Mouse (Mus musculus): ENCODE data around the gene Usp28.
"Not testable (repeated sequence)": the region's sequence is repeated elsewhere in the genome, so short reads cannot be mapped to it uniquely, and the experiment has no call there.

Gene Usp28

DNA sequence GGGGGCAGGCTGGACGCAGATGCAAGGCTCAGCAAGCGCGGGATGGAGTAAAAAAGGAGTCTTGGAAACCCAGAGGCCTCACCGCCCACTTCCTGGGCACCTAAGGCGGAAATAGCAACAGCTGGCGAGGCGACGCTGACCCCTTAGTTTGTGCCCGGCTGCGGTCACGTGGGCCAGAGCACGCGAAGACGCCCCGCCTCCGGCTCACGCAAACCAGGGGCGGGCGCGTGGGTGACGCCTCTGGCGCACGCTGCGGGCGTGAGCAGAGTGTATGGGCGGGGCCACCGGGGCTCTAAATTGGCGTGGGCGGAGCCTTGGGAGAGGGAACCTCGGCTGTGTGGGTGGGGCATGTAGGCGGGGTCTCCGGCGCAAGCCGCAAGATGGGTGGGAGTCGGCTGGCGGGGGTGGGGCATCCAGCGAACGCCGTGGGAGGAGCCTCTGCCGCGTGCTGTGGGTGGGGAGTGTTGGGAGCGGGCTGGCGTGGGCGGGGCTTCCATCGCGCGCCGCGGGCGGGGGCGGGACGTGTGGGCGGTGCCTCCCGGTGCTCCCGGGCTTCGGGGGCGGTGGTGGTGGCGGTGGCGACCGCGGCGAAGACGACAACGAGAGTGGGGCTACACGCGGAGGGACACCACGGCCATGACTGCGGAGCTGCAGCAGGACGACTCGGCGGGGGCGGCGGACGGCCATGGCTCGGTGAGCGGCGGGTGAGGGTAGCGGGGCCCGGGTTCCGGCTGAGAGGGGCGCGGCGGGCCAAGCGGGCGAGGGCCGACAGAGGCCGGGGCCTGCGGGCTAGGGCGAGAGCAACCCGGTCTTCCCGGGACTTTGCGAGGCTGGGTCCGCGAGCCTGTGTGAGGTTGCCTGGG, at the start of gene Usp28:
Gene Usp28 (plus strand): TSS at position 531 of the 863 bp plus-strand sequence.
- DNase-seq (ENCODE audit: low spot score in 2 of 2): peak; percentile 98 to 100

- no peak for DNase-seq (ENCODE audit: low spot score in 2 of 2)
Measured at GRCm38 (mm10) chr9:48942349-48942748, 42.8 kb upstream of the Usp28 start.

- DNase-seq (ENCODE audit: low spot score in 2 of 2): no peak
Measured at GRCm38 (mm10) chr9:48947565-48947964, 37.6 kb upstream of the Usp28 start.

DNA sequence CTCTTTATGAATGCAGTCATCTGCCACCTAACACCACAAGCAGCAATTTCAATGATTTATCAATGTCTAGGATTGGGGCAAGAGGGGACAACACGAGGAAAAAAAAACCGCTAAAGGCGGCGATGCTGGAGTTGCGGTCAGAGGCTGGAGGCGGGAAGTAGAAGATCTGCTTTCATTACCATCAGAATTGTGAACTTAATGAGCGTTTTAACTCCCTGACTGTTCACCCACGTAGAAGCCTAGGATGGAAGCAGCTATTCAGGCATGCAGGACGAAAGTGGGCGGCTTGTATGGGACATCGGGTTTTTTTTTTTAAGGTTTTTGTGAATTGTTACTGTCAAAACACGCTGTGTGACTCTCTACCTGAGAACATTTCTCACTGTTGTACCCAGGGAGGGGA, 23.9 kb upstream of the Usp28 start:
- no peak for DNase-seq (ENCODE audit: low spot score in 2 of 2)

GRCm38 (mm10) chr9:48962131-48962530, 23.0 kb upstream of the Usp28 start:
- DNase-seq (ENCODE audit: low spot score in 2 of 2): no peak

GRCm38 (mm10) chr9:48964587-48965040, 20.6 kb upstream of the Usp28 start, which contains the start of gene Htr3b:
Gene Htr3b, minus strand, starts transcription at chr9:48964990.
- peak in 1 of 2 experiments; percentile 27 for DNase-seq (ENCODE audit: low spot score in 2 of 2)

DNA sequence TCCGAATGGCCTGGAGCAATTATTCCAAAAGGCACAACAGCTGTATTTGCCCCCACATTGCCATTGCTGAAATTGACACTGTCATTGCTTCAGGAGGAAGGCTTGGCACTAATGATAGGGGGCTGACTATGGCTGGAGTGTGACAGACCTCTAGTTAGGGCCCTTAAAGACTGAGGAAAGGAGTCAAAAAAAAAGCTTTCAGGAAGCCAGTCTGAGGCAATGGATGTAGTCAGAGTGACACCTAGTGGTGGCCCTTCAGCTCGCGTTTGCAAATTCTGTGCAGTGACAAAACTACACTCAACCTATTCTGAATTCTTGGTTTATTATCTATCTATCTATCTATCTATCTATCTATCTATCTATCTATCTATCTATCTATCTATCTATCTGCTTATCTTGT, 12.7 kb upstream of the Usp28 start:
- DNase-seq (ENCODE audit: low spot score in 2 of 2): peak in 1 of 2 experiments; percentile 56

- no peak for DNase-seq (ENCODE audit: low spot score in 2 of 2)
Measured at GRCm38 (mm10) chr9:48976661-48977355, 8.4 kb upstream of the Usp28 start.

- no peak for DNase-seq (ENCODE audit: low spot score in 2 of 2)
Measured at GRCm38 (mm10) chr9:48980371-48980770, 4.8 kb upstream of the Usp28 start.

- DNase-seq (ENCODE audit: low spot score in 2 of 2): no peak
Measured at GRCm38 (mm10) chr9:48980781-48981180, 4.4 kb upstream of the Usp28 start.

DNA sequence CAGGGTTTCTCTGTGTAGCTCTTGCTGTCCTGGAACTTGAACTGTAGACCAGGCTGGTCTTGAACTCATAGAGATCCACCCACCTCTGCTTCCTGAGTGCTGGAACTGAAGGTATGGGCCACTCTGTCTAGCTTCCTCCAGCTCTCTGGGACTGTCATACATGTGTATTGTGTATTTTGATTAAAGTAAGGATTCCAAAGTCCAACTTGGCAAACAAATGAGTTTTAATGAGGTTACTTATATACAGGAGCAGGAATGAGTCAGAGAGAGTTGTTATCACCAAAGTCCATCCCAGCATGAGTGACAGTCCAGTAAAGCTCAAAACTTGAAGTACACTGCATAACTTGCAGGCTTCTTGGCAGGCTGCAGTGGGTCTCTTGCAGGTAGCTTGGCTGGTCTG, 3.3 kb upstream of the Usp28 start:
- DNase-seq (ENCODE audit: low spot score in 2 of 2): no peak

- not testable (repeated sequence) for DNase-seq (ENCODE audit: low spot score in 2 of 2)
Measured at GRCm38 (mm10) chr9:48983801-48984200, 1.4 kb upstream of the Usp28 start.

DNA sequence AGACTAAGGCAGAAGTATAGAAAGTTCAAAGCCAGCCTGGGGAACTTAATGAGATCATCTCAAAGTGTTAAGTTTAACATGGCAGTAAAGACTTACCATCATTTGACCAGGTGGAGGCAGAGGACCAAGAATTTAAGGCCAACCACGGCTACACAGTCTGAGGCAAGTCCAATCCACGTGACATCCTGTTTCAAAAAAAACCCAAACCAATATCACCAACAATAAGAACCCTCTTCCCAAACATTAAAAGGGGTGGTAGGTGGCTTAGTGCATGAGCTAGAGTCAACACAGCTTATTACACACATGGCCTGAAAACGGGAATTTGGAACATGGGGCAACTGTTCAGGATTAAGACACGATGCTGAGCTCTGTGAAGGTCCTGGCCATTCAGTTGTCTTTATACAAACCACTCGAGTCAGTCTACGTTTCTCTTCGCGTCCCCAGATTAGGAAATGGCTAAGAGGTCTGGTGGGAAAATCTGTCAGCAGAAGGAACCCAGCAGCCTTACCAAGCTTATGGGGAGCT, 793 bp upstream of the Usp28 start:
- DNase-seq (ENCODE audit: low spot score in 2 of 2): peak in 1 of 2 experiments; percentile 22

DNA sequence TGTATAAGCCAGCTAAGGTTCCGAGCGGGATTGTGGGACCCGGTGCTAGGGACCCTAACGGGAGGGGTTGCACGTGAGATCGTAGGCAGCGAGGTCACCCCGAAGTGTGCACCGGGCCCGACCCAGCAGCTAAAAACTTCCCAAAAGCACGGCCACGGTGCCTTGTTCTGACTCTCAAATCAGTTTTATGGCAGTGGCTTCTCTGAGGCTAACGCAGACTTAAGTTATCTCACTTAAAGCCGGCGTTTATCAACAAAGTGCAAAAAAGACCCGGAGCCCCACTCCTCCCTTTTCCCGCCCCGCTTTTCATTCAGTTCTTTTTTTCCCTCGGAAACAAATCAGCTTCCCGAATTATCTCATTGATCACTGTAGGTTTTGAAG, 523 bp downstream of the Usp28 start:
- DNase-seq (ENCODE audit: low spot score in 2 of 2): no peak

DNA sequence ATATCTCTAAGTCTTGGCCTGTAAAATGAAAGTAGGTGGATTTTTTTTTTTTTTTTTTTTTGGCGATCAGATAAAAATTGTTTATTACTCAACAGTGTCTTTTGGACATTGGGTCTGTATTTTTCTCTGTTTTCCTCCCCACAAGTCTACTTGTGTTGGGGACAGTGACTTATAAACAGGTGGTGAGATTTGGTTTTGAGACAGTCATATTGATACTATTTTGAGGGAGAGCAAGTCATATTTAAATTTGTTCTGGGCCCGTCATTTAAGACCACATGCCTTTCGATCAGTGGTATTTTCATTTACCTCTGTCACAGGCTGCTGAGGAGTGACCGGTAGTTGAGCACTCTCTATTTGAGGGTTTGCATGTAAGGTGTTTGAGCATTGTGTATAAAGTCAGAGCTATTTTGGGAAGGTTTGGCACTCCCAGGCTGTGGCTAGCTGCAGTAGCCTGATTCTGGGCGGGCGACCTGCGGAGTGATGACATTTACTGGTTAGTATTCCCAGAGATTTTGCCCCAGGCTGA, 1.5 kb downstream of the Usp28 start:
- no peak for DNase-seq (ENCODE audit: low spot score in 2 of 2)

DNA sequence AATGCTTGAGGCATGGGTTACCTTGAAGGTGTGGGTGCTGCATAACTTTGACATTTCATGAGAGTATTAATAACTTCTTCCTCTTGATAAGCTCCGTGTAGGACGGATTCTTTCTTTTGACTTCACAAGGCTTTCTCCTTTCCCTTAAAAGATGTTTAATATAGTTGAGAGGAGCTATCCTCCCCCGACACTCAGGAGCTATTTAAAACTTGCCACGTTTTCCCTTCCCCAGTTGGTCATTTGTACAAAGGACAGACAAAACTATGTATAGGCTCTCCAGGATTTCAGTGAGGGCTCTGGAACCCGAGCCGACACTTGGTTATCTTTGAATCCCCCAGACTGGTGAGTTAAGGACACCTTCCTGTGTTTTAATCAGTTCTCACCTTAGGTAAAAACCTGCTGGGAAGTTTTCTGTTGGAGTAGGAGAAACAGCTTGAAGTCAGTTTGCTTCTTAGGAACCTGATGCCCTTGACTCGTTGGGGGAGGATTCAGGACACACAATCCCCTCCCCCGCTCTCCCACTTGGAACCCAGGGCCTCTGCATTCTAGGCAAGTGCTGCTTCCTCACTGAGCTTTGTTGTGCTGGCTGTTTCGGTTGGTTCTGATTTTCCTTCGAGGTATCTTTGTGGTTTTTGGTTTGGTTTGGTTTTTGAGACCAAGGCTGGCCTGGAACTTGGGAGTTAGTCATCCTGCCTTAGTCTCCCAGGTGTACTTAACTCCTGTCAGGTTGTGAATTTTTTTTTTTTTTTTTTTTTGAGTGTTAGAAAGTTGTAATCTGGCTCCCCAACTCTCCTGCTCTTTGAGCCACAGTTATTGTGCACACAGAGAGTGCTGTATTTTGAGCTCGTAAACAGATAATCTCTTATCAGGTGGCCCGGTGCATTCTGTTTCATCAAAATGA, 2.3 kb downstream of the Usp28 start:
- DNase-seq (ENCODE audit: low spot score in 2 of 2): no peak

DNA sequence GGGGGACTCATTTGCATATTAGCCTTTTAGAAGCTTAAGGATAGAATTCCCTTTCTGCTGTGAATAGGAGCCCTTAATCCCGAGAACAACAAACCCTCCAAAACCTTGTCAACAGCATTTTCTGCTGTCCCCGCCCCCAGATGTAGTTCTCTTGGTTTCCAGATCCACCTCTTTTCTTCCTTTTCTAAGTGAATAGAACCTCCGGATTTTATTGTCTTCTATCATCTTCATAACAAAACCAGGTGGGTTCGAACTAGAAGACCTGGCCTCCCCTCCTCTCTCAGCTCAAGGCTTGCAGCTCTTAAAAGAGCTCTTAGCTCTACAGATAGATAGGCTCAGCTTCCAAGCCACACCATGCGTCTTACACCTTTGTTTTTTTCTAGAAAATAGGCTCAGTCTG, 6.5 kb downstream of the Usp28 start:
- DNase-seq (ENCODE audit: low spot score in 2 of 2): no peak

GRCm38 (mm10) chr9:48994779-48995178, 9.6 kb downstream of the Usp28 start:
- no peak for DNase-seq (ENCODE audit: low spot score in 2 of 2)

GRCm38 (mm10) chr9:48995735-48996134, 10.6 kb downstream of the Usp28 start:
- no peak for DNase-seq (ENCODE audit: low spot score in 2 of 2)

GRCm38 (mm10) chr9:48999256-48999655, 14.1 kb downstream of the Usp28 start:
- no peak for DNase-seq (ENCODE audit: low spot score in 2 of 2)

DNA sequence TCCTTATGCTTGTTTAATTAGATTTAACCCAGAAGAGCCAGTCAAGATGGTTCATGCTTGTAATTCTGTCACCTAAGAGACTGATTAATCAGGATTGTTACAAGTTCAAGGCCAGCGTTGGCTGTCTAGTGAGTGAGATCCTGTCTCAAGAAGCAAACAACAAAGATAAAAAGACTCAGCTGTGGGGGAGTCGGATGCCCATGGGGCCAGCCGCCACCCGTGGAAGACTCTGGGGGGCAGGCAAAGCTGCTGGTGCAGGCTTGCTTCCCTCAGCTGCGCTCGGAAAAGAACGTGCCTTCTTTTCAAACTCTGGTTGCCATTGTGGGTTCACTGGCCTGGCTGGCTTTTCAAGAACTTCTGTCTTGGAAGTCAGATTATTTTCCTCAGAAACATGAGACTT, 30.6 kb downstream of the Usp28 start:
- no peak for DNase-seq (ENCODE audit: low spot score in 2 of 2)
